Mouse (Mus musculus) bone marrow macrophage, adult 2 months (primary cell): Measurements from ENCODE around the gene Fam81a. TPM values are rescaled to one million over a fixed set of nuclear protein-coding genes. Genes with fewer than 3 reads are reported as not detected.

Experiments
- H3K27ac ChIP-seq: 2 replicates; pipeline ENCODE4 v1.5.1; 2012; ENCODE audit warnings: low read depth, low read length; ENCODE audit not compliant: insufficient read depth
- H3K4me1 ChIP-seq: 2 replicates; pipeline ENCODE4 v1.6.1; 2012; ENCODE audit warnings: low read length; ENCODE audit not compliant: control insufficient read depth, insufficient read depth
- H3K4me3 ChIP-seq: 2 replicates; pipeline ENCODE4 v1.5.1; 2012; ENCODE audit warnings: mild to moderate bottlenecking, low read length, moderate library complexity; ENCODE audit not compliant: insufficient read depth
- CTCF ChIP-seq: IDR thresholded peaks from 2 replicates; pipeline ENCODE4 v1.5.1; 2012; ENCODE audit warnings: low read depth, mild to moderate bottlenecking, low read length, moderate library complexity
- POLR2A ChIP-seq: IDR thresholded peaks from 2 replicates; pipeline ENCODE4 v1.6.1; 2012; ENCODE audit warnings: mild to moderate bottlenecking, low read depth, low read length, borderline replicate concordance
- polyA plus RNA-seq: library from polyadenylated mRNA; stranded (reverse); fragments of >200 nt; gene quantifications from 2 replicates; pipeline ENCODE4 v1.2.4, GENCODE M21; 2012; ENCODE audit not compliant: missing spikeins, insufficient read depth, insufficient read length

Gene Fam81a
- polyA plus RNA-seq, 1 experiment, result not detected

- Histone ChIP-seq H3K27ac (no peak overlapping the region), H3K4me1 (no peaks in the 10 kb centered on the region), H3K4me3 (no peak overlapping the region)
- no peak for TF ChIP-seq POLR2A
- TF ChIP-seq CTCF, result no peak
Measured at GRCm38 (mm10) chr9:70088041-70088785, 54.1 kb downstream of the Fam81a start.

GRCm38 (mm10) chr9:70087379-70087778 lies 55.0 kb downstream of the Fam81a start:
- H3K4me1 ChIP-seq, result peaks cover 2% of the 10 kb centered on the region; the same call in 1 of the 2 replicates
- TF ChIP-seq POLR2A, result no peak
- no peak for TF ChIP-seq CTCF
- no peak overlapping the region for H3K4me3 ChIP-seq
- H3K27ac ChIP-seq, result no peak overlapping the region

DNA sequence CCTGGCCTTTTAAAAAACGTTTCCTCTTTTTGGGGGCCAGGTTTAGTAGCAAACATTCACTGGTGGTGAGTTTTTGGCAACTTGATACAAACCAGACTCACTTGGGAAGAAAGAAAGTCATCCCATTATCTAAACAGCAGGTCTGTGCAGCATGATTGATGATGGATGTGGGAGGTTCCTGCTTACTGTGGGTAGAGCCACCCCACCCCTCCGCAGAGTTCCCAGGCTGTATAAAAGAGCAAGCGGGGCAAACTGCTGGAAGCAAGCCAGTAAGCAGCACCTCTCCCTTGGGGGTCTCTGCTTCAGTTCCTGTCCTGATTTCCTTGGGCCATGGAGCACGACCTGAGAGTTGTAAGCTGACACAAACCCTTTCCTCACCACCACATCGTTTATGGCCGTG lies 56.3 kb downstream of the Fam81a start:
- no peak overlapping the region for H3K27ac ChIP-seq
- TF ChIP-seq POLR2A (no peak), CTCF (no peak)
- H3K4me1 ChIP-seq, result peaks cover 2% of the 10 kb centered on the region; the same call in 1 of the 2 replicates
- no peak overlapping the region for H3K4me3 ChIP-seq

DNA sequence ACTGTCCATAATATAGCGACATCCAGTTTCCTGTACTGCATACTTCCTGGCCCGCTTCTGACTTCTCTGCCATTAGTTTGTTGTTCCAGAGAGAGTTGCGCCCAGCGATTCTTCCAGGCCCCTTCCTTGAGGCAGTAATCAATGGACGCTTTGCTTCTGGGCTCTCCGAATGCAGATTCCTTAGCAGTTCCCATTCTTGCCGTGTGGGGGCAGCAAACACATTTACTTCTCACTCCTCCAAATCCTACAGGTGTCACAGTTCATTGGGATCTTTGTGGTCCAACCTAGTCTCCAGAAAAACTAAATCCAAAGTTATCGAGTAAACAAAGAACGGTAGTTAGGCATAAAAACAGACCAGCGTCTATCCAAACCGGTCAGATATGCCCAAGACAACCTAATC lies 58.3 kb downstream of the Fam81a start:
- H3K27ac ChIP-seq, result no peak overlapping the region
- TF ChIP-seq CTCF (no peak), POLR2A (no peak)
- H3K4me3 ChIP-seq, result no peak overlapping the region
- peaks cover 2% of the 10 kb centered on the region; the same call in 1 of the 2 replicates for H3K4me1 ChIP-seq

DNA sequence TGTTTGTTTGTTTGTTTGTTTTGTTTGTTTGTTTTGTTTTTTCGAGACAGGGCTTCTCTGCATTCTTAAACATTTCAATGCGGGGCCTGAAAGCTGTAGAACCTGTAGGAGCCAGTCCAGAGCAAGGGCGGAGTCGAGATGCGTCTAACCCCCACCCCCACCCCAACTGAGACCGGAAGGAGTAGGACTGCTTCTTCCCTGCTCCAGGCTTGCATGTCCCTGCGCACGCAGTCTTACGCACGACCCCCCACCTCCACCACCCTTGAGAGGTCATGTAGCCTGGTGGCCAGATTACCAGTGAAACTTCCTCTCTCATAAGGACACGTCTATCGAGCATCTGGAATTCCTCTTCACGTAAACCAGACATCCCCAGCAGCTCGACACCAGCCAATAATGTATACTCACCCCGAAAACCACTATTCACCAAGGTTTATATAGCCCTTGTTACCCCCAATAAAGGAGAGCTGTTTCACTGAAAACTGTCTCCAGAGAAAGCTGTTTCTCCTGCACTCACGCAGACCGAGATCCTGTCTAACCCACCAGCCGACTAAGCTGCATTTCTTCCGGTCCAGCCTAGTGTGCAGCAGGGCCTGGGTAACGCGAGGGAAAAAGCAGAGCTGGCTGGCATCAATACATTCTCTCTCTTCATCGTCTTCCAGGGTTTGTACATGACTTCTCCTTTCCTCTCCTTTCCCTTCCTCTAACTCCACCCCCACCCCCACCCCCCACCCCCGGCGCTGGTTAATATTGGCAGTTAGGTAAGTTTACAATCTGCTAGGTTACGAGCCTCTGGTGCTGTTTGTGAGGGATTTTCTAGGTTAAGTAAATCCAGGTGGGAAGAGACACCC lies 59.8 kb downstream of the Fam81a start:
- H3K27ac ChIP-seq, result no peak overlapping the region
- TF ChIP-seq CTCF (no peak), POLR2A (no peak)
- H3K4me1 ChIP-seq, result peaks cover 2% of the 10 kb centered on the region; the same call in 1 of the 2 replicates

GRCm38 (mm10) chr9:70081767-70082166 lies 60.6 kb downstream of the Fam81a start:
- Histone ChIP-seq H3K27ac (no peak overlapping the region), H3K4me1 (peaks cover 2% of the 10 kb centered on the region; the same call in 1 of the 2 replicates), H3K4me3 (no peak overlapping the region)
- TF ChIP-seq CTCF, result no peak
- TF ChIP-seq POLR2A, result no peak

More for the DNA sequence above, 59.8 kb downstream of the Fam81a start:
- H3K4me3 ChIP-seq, result no peak overlapping the region

DNA sequence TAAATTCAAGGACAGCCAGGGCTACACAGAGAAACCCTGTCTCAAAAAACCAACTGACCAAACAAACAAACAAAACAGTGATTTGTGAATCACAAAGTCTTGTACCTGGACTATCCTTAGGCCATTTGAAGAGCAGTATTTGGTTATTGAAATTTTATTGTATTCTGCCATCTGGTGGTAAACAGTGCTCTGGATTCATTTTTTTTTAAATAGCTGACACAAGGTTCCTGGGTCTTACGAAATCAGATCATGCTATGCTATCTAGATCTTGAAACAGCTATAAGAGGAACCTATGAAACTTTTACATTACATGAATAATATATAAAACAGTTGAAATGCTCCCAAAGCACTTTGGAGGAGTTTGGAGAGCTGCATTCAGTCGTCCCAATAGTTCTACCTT lies 61.4 kb downstream of the Fam81a start:
- Histone ChIP-seq H3K27ac (no peak overlapping the region), H3K4me1 (peaks cover 2% of the 10 kb centered on the region; the same call in 1 of the 2 replicates), H3K4me3 (no peak overlapping the region)
- no peak for TF ChIP-seq CTCF
- no peak for TF ChIP-seq POLR2A

DNA sequence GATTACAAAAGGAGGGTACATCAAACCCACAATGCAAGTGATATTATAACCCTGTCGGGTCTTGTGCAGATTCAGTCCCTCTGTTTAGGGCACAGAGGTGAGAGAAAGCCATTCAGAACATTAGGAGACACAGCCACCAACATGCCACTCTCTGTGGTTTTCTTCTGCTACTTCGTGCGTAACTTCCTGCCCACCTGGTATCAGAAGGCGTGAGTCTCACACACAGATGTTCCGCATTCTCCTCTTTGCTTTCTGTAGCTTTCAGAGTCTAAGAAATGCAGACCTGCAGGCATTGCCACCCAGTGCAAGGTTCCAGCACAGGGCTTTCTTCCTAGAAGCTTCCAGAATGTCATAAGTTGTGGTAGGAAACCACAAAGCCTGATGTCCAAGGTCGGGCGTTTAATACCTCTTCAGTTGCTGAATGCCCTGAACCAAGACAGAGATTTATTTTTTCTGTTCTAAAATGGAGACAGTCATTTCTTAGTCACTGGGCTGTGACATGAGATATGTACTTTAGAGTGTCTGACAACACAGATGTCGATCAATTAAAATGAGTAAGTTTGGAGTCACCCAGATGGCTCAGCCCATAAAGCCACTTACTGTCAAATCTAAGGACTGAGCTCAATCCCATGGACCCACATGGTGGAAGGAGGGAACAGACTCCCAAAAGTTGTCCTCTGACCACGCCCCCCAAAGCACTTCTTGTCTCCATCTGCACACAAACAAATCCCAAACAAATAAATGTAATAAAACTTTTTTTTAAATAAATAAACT lies 62.1 kb downstream of the Fam81a start:
- TF ChIP-seq POLR2A (no peak), CTCF (no peak)
- no peak overlapping the region for H3K4me3 ChIP-seq
- H3K27ac ChIP-seq, result no peak overlapping the region
- peaks cover 2% of the 10 kb centered on the region; the same call in 1 of the 2 replicates for H3K4me1 ChIP-seq

DNA sequence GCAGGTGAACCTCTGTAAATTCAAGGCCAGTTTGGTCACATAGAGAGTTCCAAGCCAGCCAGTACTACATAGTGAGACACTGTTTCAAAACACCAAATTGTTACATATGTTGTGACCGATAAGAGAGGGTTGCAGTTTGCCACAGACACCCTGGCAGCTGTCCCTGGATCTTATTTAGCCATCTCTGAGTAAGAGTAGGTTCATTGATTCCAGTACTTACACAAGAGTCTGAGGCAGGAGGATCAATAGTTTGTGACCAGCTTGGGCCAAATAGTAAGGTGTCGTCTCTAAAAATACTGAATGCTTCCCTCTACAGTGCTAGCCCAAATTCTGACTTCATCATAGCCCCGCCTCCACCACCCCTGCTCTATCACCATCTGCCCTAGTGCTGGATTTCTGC lies 64.3 kb downstream of the Fam81a start:
- no peak overlapping the region for H3K27ac ChIP-seq
- TF ChIP-seq CTCF (no peak), POLR2A (no peak)
- H3K4me1 ChIP-seq, result peaks cover 2% of the 10 kb centered on the region; the same call in 1 of the 2 replicates
- no peak overlapping the region for H3K4me3 ChIP-seq

GRCm38 (mm10) chr9:70077170-70077569 lies 65.2 kb downstream of the Fam81a start:
- no peak overlapping the region for H3K4me3 ChIP-seq
- H3K4me1 ChIP-seq, result no peaks in the 10 kb centered on the region
- TF ChIP-seq CTCF (no peak), POLR2A (no peak)
- H3K27ac ChIP-seq, result no peak overlapping the region
